Mouse (Mus musculus) liver, adult 2 months (tissue): ENCODE measurements at regions not wholly inside any gene's neighbourhood (a gene's known extent, or its start where the extent isn't known, plus 50 kb on each side); places are given as distances from the start of the nearest gene placed in this dataset.

Experiments used
- DNase-seq: peaks from one replicate; pipeline ENCODE4 v3.0.0-alpha.2; 2011; ENCODE audit warnings: low read depth, low spot score; ENCODE audit errors: extremely low read depth
- H3K27ac ChIP-seq: fragments of 200-500 bp; replicated peaks from 2 replicates; pipeline ENCODE4 v1.5.1; 2012; ENCODE audit warnings: low read depth, mild to moderate bottlenecking, control low read depth, inconsistent platforms, low read length; ENCODE audit not compliant: insufficient read depth
- H3K27me3 ChIP-seq: fragments of 200-500 bp; 2 replicates; pipeline ENCODE4 v1.6.1; 2012; ENCODE audit warnings: mild to moderate bottlenecking, moderate library complexity, low read length, inconsistent platforms; ENCODE audit not compliant: control insufficient read depth, insufficient read depth
- H3K36me3 ChIP-seq: fragments of 200-500 bp; 2 replicates; pipeline ENCODE4 v1.6.1; 2012; ENCODE audit warnings: low read length, inconsistent platforms; ENCODE audit not compliant: control insufficient read depth, insufficient read depth
- H3K4me1 ChIP-seq: fragments of 200-500 bp; 2 replicates; pipeline ENCODE4 v1.6.1; 2011; ENCODE audit warnings: low read length; ENCODE audit not compliant: control insufficient read depth, insufficient read depth
- H3K4me3 ChIP-seq: fragments of 200-500 bp; 2 replicates; pipeline ENCODE4 v1.5.1; 2011; ENCODE audit warnings: low read depth, mild to moderate bottlenecking, control low read depth, low read length, moderate library complexity; ENCODE audit not compliant: insufficient read depth
- H3K79me2 ChIP-seq: fragments of 200-500 bp; 2 replicates; pipeline ENCODE4 v1.6.1; 2012; ENCODE audit warnings: inconsistent platforms, mild to moderate bottlenecking, low read length, moderate library complexity; ENCODE audit not compliant: control insufficient read depth, insufficient read depth
- H3K9ac ChIP-seq: fragments of 200-500 bp; 2 replicates; pipeline ENCODE4 v1.6.1; 2012; ENCODE audit warnings: low read depth, mild to moderate bottlenecking, control low read depth, inconsistent platforms, low read length
- CTCF ChIP-seq: fragments of 200-500 bp; IDR thresholded peaks from 2 replicates; pipeline ENCODE4 v1.5.1; 2011; ENCODE audit warnings: low read depth, low read length, control low read depth
- POLR2A ChIP-seq: fragments of 200-500 bp; IDR thresholded peaks from 2 replicates; pipeline ENCODE4 v1.6.1; 2011; ENCODE audit warnings: low read length, control low read depth; ENCODE audit not compliant: insufficient read depth; ENCODE audit errors: extremely low read depth
- WGBS: fragments of 180-500 bp; shearing (Covaris S2); methylation state at CpG from one replicate; pipeline ENCODE4 v1.1.7; 2018; 5-methylcytosine and 5-hydroxymethylcytosine counted together

DNA sequence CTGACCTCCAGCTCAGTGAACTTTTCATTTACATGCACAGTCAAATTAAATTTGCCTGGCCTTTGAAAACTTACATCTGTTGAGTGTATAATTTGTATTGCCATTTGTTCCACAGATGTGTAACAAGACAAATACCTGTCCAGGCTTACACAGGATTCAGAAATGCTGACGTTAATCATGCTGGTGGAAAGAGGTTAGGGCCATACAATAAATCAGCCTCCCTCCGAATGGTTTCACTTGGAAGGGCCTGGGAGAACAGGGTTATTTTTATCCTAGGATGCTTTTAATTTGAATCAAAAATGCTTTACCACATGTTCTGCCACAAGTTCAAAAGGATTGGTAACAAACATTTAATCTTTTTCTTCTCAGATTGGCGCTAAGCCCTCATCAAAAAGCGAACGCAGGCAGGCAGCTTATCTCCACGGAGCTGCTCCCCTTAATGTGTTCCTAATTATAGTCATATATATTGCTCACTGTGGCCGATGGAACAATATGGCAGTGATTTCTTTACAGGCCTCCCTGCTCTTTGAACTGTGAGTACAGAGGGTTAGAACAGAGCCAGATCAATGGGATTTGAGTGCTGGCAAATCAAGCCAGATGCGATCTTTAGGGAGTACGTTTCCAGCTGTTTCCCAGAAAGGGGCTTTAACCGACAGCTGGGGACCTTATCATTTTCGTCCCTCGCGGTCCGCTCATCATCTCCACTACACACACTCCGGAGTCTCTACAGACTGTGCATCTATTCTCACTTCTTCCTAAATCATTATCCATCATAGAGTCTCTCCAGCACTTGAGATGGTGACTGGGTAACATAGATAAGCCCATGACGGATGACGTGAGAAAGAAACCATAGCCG is 313.9 kb downstream of the Ndfip2 start:
- no peak overlapping the region for H3K27ac ChIP-seq
- no peak overlapping the region for H3K9ac ChIP-seq
- H3K27me3 ChIP-seq, result no peaks in the 10 kb centered on the region
- no peaks in the 10 kb centered on the region for H3K4me1 ChIP-seq
- H3K36me3 ChIP-seq, result no peaks in the 10 kb centered on the region
- no peaks in the 10 kb centered on the region for H3K79me2 ChIP-seq
- WGBS, result 85% methylated on average over 18 of the region's 18 CpGs
- no peak overlapping the region for H3K4me3 ChIP-seq
- DNase-seq, result no peak
- TF ChIP-seq CTCF (no peak), POLR2A (no peak)

DNA sequence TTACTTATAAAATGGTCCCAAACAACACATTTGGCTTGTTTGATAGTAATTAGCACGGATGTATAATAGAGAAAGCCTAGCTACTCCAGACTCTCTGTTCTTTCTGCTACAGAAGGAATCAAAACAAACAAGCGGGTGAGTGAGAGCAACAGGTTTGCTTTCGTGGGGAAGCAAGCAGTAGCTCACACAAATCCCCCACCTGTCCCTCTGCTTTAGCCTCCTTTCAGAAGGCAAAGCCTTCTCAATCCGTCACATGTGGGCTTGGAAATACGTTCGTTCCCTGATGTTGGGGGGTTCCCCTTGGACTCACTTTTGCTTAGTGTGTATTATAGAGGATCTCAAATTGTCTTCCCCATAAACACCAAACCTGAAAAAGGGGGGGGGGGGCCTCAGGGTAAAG is 311.8 kb downstream of the Ndfip2 start:
- Histone ChIP-seq H3K9ac (no peak overlapping the region), H3K27ac (no peak overlapping the region), H3K4me1 (no peaks in the 10 kb centered on the region), H3K36me3 (no peaks in the 10 kb centered on the region), H3K27me3 (no peaks in the 10 kb centered on the region), H3K4me3 (no peak overlapping the region), H3K79me2 (no peaks in the 10 kb centered on the region)
- 81% methylated on average over 6 of the region's 6 CpGs for WGBS
- no peak for DNase-seq
- TF ChIP-seq POLR2A (no peak), CTCF (no peak)

DNA sequence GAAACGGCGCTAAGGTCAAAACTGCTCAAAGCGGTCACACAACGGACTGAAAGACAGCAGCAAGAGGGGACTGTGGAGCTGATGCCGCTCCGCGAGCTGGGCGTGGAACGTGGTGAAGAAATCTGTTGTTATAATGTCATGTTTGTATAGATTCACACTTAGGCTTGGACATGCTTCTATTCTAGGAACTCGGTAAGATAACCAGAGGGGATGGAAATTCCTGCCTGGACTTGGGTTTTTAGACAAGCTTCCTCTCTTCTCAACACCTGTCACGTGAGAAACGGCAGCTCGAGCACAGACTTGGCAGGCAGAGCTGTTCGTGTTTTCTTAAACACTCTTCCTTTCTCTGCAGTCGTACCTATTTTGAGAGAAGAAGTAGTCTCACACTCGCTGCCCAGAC is 307.5 kb downstream of the Ndfip2 start:
- DNase-seq, result no peak
- Histone ChIP-seq H3K4me1 (no peaks in the 10 kb centered on the region), H3K4me3 (no peak overlapping the region), H3K36me3 (no peaks in the 10 kb centered on the region), H3K9ac (no peak overlapping the region), H3K27me3 (no peaks in the 10 kb centered on the region), H3K79me2 (no peaks in the 10 kb centered on the region), H3K27ac (no peak overlapping the region)
- no peak for TF ChIP-seq POLR2A
- no peak for TF ChIP-seq CTCF
- WGBS, result 82% methylated on average over 16 of the region's 16 CpGs

DNA sequence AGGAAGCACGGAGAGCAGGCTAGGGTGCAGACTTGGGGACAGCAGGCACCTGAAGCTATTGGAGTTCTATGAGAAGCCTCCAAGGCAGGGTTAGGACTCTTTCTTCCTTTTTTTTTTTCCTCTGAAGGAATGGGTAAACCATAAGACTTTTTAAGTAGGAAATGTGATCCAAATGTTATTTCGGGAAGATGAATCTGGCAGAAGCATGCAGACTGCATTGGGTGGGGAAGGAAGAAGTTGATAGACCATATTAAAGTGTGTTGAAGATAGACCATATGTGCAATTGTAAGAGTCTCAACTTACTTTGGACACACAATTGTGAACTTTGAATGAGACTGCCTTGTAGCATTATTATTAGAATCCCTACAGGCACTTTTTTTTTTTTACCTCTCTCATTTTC is 304.5 kb downstream of the Ndfip2 start:
- Histone ChIP-seq H3K79me2 (no peaks in the 10 kb centered on the region), H3K36me3 (no peaks in the 10 kb centered on the region), H3K4me3 (no peak overlapping the region), H3K4me1 (no peaks in the 10 kb centered on the region), H3K9ac (no peak overlapping the region), H3K27ac (no peak overlapping the region), H3K27me3 (no peaks in the 10 kb centered on the region)
- WGBS, result 96% methylated on average over 2 of the region's 2 CpGs
- no peak for DNase-seq
- TF ChIP-seq CTCF (no peak), POLR2A (no peak)

DNA sequence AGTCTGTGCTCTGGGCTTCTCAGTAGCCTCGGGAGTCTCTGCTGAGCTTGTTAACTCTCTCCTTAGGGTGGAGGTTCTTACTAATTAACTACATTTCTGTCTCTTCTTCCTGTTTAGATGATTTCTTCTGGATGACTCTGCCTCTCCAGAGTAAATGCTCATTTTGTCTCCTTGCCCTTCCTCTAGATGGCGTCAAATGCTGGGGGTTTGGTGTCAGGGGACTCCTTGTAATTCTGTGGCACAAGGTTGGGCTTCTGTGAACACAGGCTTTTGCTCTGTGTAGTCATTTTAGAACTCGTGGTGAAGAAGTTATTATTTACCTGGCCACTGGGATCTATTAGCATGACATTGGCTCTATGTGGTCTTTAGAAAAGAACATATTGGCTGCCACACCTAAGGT is 298.4 kb downstream of the Ndfip2 start:
- Histone ChIP-seq H3K27me3 (no peaks in the 10 kb centered on the region), H3K36me3 (no peaks in the 10 kb centered on the region), H3K9ac (no peak overlapping the region), H3K4me1 (no peaks in the 10 kb centered on the region), H3K79me2 (no peaks in the 10 kb centered on the region), H3K27ac (no peak overlapping the region), H3K4me3 (no peak overlapping the region)
- WGBS, result 56% methylated on average over 3 of the region's 3 CpGs
- no peak for TF ChIP-seq POLR2A
- no peak for TF ChIP-seq CTCF
- no peak for DNase-seq

DNA sequence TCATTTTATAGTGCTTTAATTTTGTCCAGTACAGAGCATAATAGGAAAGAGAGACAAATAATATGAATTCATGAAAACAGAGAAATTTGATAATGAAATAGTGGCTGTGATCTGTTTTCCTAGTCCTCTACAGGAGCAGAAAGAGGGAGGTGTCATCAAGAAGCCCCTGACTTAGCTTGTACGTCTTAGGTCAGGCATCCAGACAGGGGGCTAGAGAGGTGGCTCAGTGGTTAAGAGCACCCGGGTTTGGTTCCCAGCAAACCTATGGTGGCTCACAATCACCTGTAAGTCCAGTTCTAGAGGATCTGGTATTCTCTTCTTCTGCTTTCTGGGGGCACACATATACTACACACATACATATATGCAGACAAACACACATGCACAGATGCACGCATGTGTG is 285.7 kb downstream of the Ndfip2 start:
- H3K9ac ChIP-seq, result no peak overlapping the region
- H3K27me3 ChIP-seq, result no peaks in the 10 kb centered on the region
- no peaks in the 10 kb centered on the region for H3K4me1 ChIP-seq
- TF ChIP-seq CTCF (no peak), POLR2A (no peak)
- WGBS, result 89% methylated on average over 3 of the region's 3 CpGs
- no peak for DNase-seq
- no peaks in the 10 kb centered on the region for H3K79me2 ChIP-seq
- no peak overlapping the region for H3K4me3 ChIP-seq
- no peaks in the 10 kb centered on the region for H3K36me3 ChIP-seq
- H3K27ac ChIP-seq, result no peak overlapping the region
